Mouse (Mus musculus): ENCODE measurements around the gene Atf5.

- TF ChIP-seq POLR2A (IDR thresholded peaks at IDR 0.05; ENCODE audit: insufficient read depth, low read length) (no peak), CTCF (IDR thresholded peaks at IDR 0.05; ENCODE audit: low read depth, low read length) (no peak), EP300 (IDR thresholded peaks at IDR 0.05; ENCODE audit: insufficient read depth, low read depth, low read length) (no peak)
Measured at GRCm38 (mm10) chr7:44854356-44855031, 38.0 kb upstream of the Atf5 start.
